In genomic region chr16:90143760-90144516, GRCm38 (mm10) we compare ENCODE assay signal across 8 mouse cellular contexts. TPM values are rescaled to one million over a fixed set of nuclear protein-coding genes. Genes with fewer than 3 reads are reported as not detected.
A peak's percentile ranks its signal among the peaks of the same experiment; 100 is the strongest.
DNase-seq lines count a peak whose midpoint lies in the region; ATAC-seq lines count a peak whose summit lies in the region.

Gene Tiam1 (minus strand): TSS chr16:90143769.

- H3K4me3 ChIP-seq in hindbrain, embryonic 15.5 days = peak within 1 kb of the TSS; percentile 62

- no peaks in the 10 kb centered on the region for H3K9me3 ChIP-seq in hindbrain, embryonic 15.5 days

- peak; percentile 99 for DNase-seq in ZHBTc4 (ENCODE audit: low read depth, low spot score)
- DNase-seq in cerebellum, postnatal 4 days (ENCODE audit: low spot score in 2 of 2) = peak; percentile 94 to 97
- DNase-seq in frontal cortex, postnatal 36 days (ENCODE audit: low spot score in 2 of 2) = peak; percentile 97
- peak; percentile 95 for DNase-seq in layer of hippocampus, postnatal 36 days
- peak; percentile 96 for DNase-seq in lung, postnatal 25 days (ENCODE audit: low spot score)
- peak; percentile 88 for DNase-seq in retina, adult 2 months (ENCODE audit: low read depth, low spot score)
- peak; percentile 97 for DNase-seq in thymus, postnatal 25 days

- H3K27me3 ChIP-seq in hindbrain, embryonic 15.5 days = no peaks in the 10 kb centered on the region

- peak within 1 kb of the TSS; percentile 76 for H3K9ac ChIP-seq in hindbrain, embryonic 15.5 days

- H3K4me2 ChIP-seq in hindbrain, embryonic 15.5 days = peak within 1 kb of the TSS; percentile 69

- WGBS in hindbrain, embryonic 15.5 days = under 1% methylated on average over 64 of the region's 64 CpGs

- ATAC-seq in hindbrain, embryonic 15.5 days (ENCODE audit: low FRiP score, low read depth) = peak; percentile 97

- peaks cover 34% of the 10 kb centered on the region for H3K4me1 ChIP-seq in hindbrain, embryonic 15.5 days (replicated peaks)

- no peaks in the 10 kb centered on the region for H3K36me3 ChIP-seq in hindbrain, embryonic 15.5 days

- peak within 1 kb of the TSS; percentile 88 for H3K27ac ChIP-seq in hindbrain, embryonic 15.5 days (replicated peaks)

RNA-seq across cellular contexts. Expression of gene Tiam1, which starts in this region (rescaled TPM):
- 23.8 and 27.3 TPM in 2 replicates for polyA plus RNA-seq in hindbrain, embryonic 15.5 days (2015; fragmentation: Nextera tagmentation; extraction: Ambion mirVana)
- total RNA-seq in layer of hippocampus, postnatal 36 days (2021) = 100 to 1,000 TPM; 106 to 116 TPM

Comparison
In these comparisons a context has a peak if more than half of its experiments do, and no peak if none do; other contexts are left out.
1. Peak in every context shown above with its lines: DNase-seq, ATAC-seq, H3K4me3 ChIP-seq and H3K27ac ChIP-seq.